ENCODE assay signal across 8 mouse cellular contexts in genomic region chr14:121198915-121199572, GRCm38 (mm10).
A peak's percentile ranks its signal among the peaks of the same experiment; 100 is the strongest.
DNase-seq lines count a peak whose midpoint lies in the region; ATAC-seq and TF ChIP-seq lines count a peak whose summit lies in the region.

No protein-coding gene starts in this region.

- TF ChIP-seq CTCF in intestine, postnatal 0 days (IDR thresholded peaks at IDR 0.05; ENCODE audit: low read depth): no peak

- peaks cover 12% of the 10 kb centered on the region; the same call in 1 of the 2 replicates for H3K4me1 ChIP-seq in intestine, embryonic 15.5 days (replicated peaks)
- H3K4me1 ChIP-seq in intestine, postnatal 0 days (replicated peaks; ENCODE audit: control insufficient read depth, insufficient read depth, low read length): peaks cover 4% of the 10 kb centered on the region; the same call in 1 of the 2 replicates
- H3K4me1 ChIP-seq in hindbrain, embryonic 11.5 days (replicated peaks; ENCODE audit: control insufficient read depth, insufficient read depth, low read length): no peaks in the 10 kb centered on the region
- peaks cover 20% of the 10 kb centered on the region for H3K4me1 ChIP-seq in midbrain, embryonic 12.5 days

- no peak overlapping the region for H3K4me2 ChIP-seq in intestine, embryonic 15.5 days (replicated peaks)
- H3K4me2 ChIP-seq in intestine, postnatal 0 days (replicated peaks; ENCODE audit: low read depth): no peak overlapping the region
- no peak overlapping the region for H3K4me2 ChIP-seq in hindbrain, embryonic 11.5 days (replicated peaks; ENCODE audit: low read depth, low read length)
- no peak overlapping the region for H3K4me2 ChIP-seq in midbrain, embryonic 12.5 days (replicated peaks)

- H3K36me3 ChIP-seq in intestine, embryonic 15.5 days: no peaks in the 10 kb centered on the region
- no peaks in the 10 kb centered on the region for H3K36me3 ChIP-seq in intestine, postnatal 0 days (ENCODE audit: control insufficient read depth, insufficient read depth)
- no peaks in the 10 kb centered on the region for H3K36me3 ChIP-seq in hindbrain, embryonic 11.5 days (ENCODE audit: control insufficient read depth, insufficient read depth, low read length)
- H3K36me3 ChIP-seq in midbrain, embryonic 12.5 days: no peaks in the 10 kb centered on the region

- no peaks in the 10 kb centered on the region for H3K9me3 ChIP-seq in intestine, embryonic 15.5 days
- H3K9me3 ChIP-seq in intestine, postnatal 0 days (ENCODE audit: control insufficient read depth): no peaks in the 10 kb centered on the region
- H3K9me3 ChIP-seq in hindbrain, embryonic 11.5 days (ENCODE audit: control insufficient read depth, low read length): no peaks in the 10 kb centered on the region
- H3K9me3 ChIP-seq in midbrain, embryonic 12.5 days: peaks cover 8% of the 10 kb centered on the region; the same call in 1 of the 2 replicates

- 0 out of 2 replicates have a peak, but pooled peaks have one; percentile 13 for ATAC-seq in intestine, embryonic 15.5 days
- no peak for ATAC-seq in intestine, postnatal 0 days
- ATAC-seq in hindbrain, embryonic 11.5 days (ENCODE audit: low FRiP score): peak; percentile 61; the same call in 1 of the 2 replicates
- peak; percentile 61 for ATAC-seq in midbrain, embryonic 12.5 days (ENCODE audit: low FRiP score, low read depth)
- no peak for ATAC-seq in erythroblast, adult 5-6 weeks (replicated peaks; ENCODE audit: low FRiP score, poor library complexity, severe bottlenecking)

- peak; percentile 72 for DNase-seq in embryo, embryonic 11 days
- peak; percentile 37 for DNase-seq in hindbrain, embryonic 11.5 days (ENCODE audit: low spot score)
- no peak for DNase-seq in adrenal gland, adult 8-10 months
- DNase-seq in spleen, postnatal 36 days (ENCODE audit: low spot score in 2 of 2): no peak

- 62% methylated on average over 14 of the region's 14 CpGs for WGBS in intestine, embryonic 15.5 days
- 72% methylated on average over 14 of the region's 14 CpGs for WGBS in intestine, postnatal 0 days
- WGBS in hindbrain, embryonic 11.5 days: 63% methylated on average over 14 of the region's 14 CpGs
- 65% methylated on average over 14 of the region's 14 CpGs for whole genome bisulfite sequencing in midbrain, embryonic 12.5 days

- H3K4me3 ChIP-seq in intestine, embryonic 15.5 days (replicated peaks): no peak overlapping the region
- H3K4me3 ChIP-seq in intestine, postnatal 0 days (ENCODE audit: low read depth, low read length): no peak overlapping the region
- no peak overlapping the region for H3K4me3 ChIP-seq in hindbrain, embryonic 11.5 days (ENCODE audit: low read depth, low read length)
- H3K4me3 ChIP-seq in midbrain, embryonic 12.5 days: no peak overlapping the region

- no peak overlapping the region for H3K27ac ChIP-seq in intestine, embryonic 15.5 days
- H3K27ac ChIP-seq in intestine, postnatal 0 days (ENCODE audit: low read depth, low read length): no peak overlapping the region
- peak overlapping the region; percentile 4; the same call in 1 of the 2 replicates for H3K27ac ChIP-seq in hindbrain, embryonic 11.5 days (ENCODE audit: low read depth, low read length)
- H3K27ac ChIP-seq in midbrain, embryonic 12.5 days (replicated peaks): peak overlapping the region; percentile 56

- no peak overlapping the region for H3K9ac ChIP-seq in intestine, embryonic 15.5 days
- H3K9ac ChIP-seq in intestine, postnatal 0 days (ENCODE audit: low read depth, low read length): no peak overlapping the region
- H3K9ac ChIP-seq in hindbrain, embryonic 11.5 days (ENCODE audit: low read depth, low read length): no peak overlapping the region
- H3K9ac ChIP-seq in midbrain, embryonic 12.5 days (replicated peaks): no peak overlapping the region

- H3K27me3 ChIP-seq in intestine, embryonic 15.5 days (replicated peaks): no peaks in the 10 kb centered on the region
- H3K27me3 ChIP-seq in intestine, postnatal 0 days (replicated peaks; ENCODE audit: control insufficient read depth, insufficient read depth, low read length): no peaks in the 10 kb centered on the region
- H3K27me3 ChIP-seq in hindbrain, embryonic 11.5 days (ENCODE audit: control insufficient read depth, insufficient read depth, low read length): no peaks in the 10 kb centered on the region
- no peaks in the 10 kb centered on the region for H3K27me3 ChIP-seq in midbrain, embryonic 12.5 days

Comparison
In these comparisons a context has a peak if more than half of its experiments do, and no peak if none do; other contexts are left out.
1. ATAC-seq: peak in intestine, embryonic 15.5 days (single experiment), hindbrain, embryonic 11.5 days (single experiment) and midbrain, embryonic 12.5 days (single experiment); none in intestine, postnatal 0 days (single experiment) and erythroblast, adult 5-6 weeks (single experiment).
2. H3K27ac ChIP-seq: peak in hindbrain, embryonic 11.5 days (single experiment) and midbrain, embryonic 12.5 days (single experiment); none in intestine, embryonic 15.5 days (single experiment) and intestine, postnatal 0 days (single experiment).
3. DNase-seq: peak in embryo, embryonic 11 days (single experiment) and hindbrain, embryonic 11.5 days (single experiment); none in adrenal gland, adult 8-10 months (single experiment) and spleen, postnatal 36 days (0 of 2).